Mouse (Mus musculus) liver, postnatal 0 days (tissue): ENCODE results near the gene Poldip3.

Source experiments
- CTCF ChIP-seq: sonication (generic); IDR thresholded peaks from 2 replicates; pipeline ENCODE4 v1.5.1; 2016; ENCODE audit warnings: antibody characterized with exemption, low read depth
- EP300 ChIP-seq: IDR thresholded peaks from 2 replicates; pipeline ENCODE4 v1.6.1; 2016; ENCODE audit warnings: antibody characterized with exemption, low read depth, mild to moderate bottlenecking

- TF ChIP-seq EP300 (no peak), CTCF (no peak)
Observed at GRCm38 (mm10) chr15:83093687-83094086, 55.5 kb downstream of the Poldip3 start.
